Mouse (Mus musculus) megakaryocyte-erythroid progenitor cell, adult 5-6 weeks (primary cell): ENCODE measurements around the gene Vwa5b1. TPM values are rescaled to one million over a fixed set of nuclear protein-coding genes. Genes with fewer than 3 reads are reported as not detected.

Source experiments
- ATAC-seq: replicated peaks from 2 replicates; pipeline ENCODE4 v1.8.0; 2016; ENCODE audit warnings: mild to moderate bottlenecking, inconsistent platforms; ENCODE audit not compliant: severe bottlenecking, poor library complexity, low FRiP score, low TSS enrichment
- total RNA-seq, 2 experiments: library from RNA; stranded (forward) in 1 of 2; stranded (reverse) in 1 of 2; fragments of 200-1000, 215-1000 nt in 1 of 2; fragments of >200 nt in 1 of 2; fragmentation: Nextera tagmentation in 1 of 2; gene quantifications; 2 replicates each; pipeline ENCODE4 v1.2.3; 2014 to 2017

Vwa5b1 gene
- total RNA-seq (2014; fragmentation: Nextera tagmentation) (not detected in 2 replicates), total RNA-seq (2017) (0.61 TPM in 1 of 2 replicates, not detected in the other)

- ATAC-seq = no peak
Measured at GRCm38 (mm10) chr4:138635428-138636145, at the start of gene Vwa5b1. Gene Vwa5b1 (minus strand): TSS chr4:138635884.

GRCm38 (mm10) chr4:138682760-138683159 lies 47.1 kb upstream of the Vwa5b1 start:
- ATAC-seq = no peak

- ATAC-seq = no peak
Measured at GRCm38 (mm10) chr4:138680124-138680523, 44.4 kb upstream of the Vwa5b1 start.

GRCm38 (mm10) chr4:138677579-138677978 lies 41.9 kb upstream of the Vwa5b1 start:
- no peak for ATAC-seq

- ATAC-seq = no peak
Measured at GRCm38 (mm10) chr4:138676480-138676879, 40.8 kb upstream of the Vwa5b1 start.

GRCm38 (mm10) chr4:138672160-138672559 lies 36.5 kb upstream of the Vwa5b1 start:
- no peak for ATAC-seq

- ATAC-seq = no peak
Measured at GRCm38 (mm10) chr4:138670093-138670889, 34.6 kb upstream of the Vwa5b1 start.

- ATAC-seq = no peak
Measured at GRCm38 (mm10) chr4:138666521-138666920, 30.8 kb upstream of the Vwa5b1 start.

- no peak for ATAC-seq
Measured at GRCm38 (mm10) chr4:138659936-138660602, 24.4 kb upstream of the Vwa5b1 start.

- ATAC-seq = no peak
Measured at GRCm38 (mm10) chr4:138653056-138653455, 17.4 kb upstream of the Vwa5b1 start.

- ATAC-seq = no peak
Measured at GRCm38 (mm10) chr4:138651881-138652280, 16.2 kb upstream of the Vwa5b1 start.

GRCm38 (mm10) chr4:138648096-138648635 lies 12.5 kb upstream of the Vwa5b1 start:
- no peak for ATAC-seq

- ATAC-seq = no peak
Measured at GRCm38 (mm10) chr4:138642272-138642671, 6.6 kb upstream of the Vwa5b1 start.

- ATAC-seq = no peak
Measured at GRCm38 (mm10) chr4:138636146-138636511, 445 bp upstream of the Vwa5b1 start.

- no peak for ATAC-seq
Measured at GRCm38 (mm10) chr4:138628256-138628655, 7.4 kb downstream of the Vwa5b1 start.

- no peak for ATAC-seq
Measured at GRCm38 (mm10) chr4:138614454-138614853, 21.2 kb downstream of the Vwa5b1 start.

GRCm38 (mm10) chr4:138601926-138602325 lies 33.8 kb downstream of the Vwa5b1 start:
- ATAC-seq = no peak

GRCm38 (mm10) chr4:138597904-138598347 lies 37.8 kb downstream of the Vwa5b1 start:
- ATAC-seq = peak; percentile 68

GRCm38 (mm10) chr4:138596391-138597130 lies 39.1 kb downstream of the Vwa5b1 start:
- no peak for ATAC-seq
